Mouse (Mus musculus): ENCODE measurements at regions not wholly inside any gene's neighbourhood (a gene's known extent, or its start where the extent isn't known, plus 50 kb on each side); places are given as distances from the start of the nearest gene placed in this dataset.

DNA sequence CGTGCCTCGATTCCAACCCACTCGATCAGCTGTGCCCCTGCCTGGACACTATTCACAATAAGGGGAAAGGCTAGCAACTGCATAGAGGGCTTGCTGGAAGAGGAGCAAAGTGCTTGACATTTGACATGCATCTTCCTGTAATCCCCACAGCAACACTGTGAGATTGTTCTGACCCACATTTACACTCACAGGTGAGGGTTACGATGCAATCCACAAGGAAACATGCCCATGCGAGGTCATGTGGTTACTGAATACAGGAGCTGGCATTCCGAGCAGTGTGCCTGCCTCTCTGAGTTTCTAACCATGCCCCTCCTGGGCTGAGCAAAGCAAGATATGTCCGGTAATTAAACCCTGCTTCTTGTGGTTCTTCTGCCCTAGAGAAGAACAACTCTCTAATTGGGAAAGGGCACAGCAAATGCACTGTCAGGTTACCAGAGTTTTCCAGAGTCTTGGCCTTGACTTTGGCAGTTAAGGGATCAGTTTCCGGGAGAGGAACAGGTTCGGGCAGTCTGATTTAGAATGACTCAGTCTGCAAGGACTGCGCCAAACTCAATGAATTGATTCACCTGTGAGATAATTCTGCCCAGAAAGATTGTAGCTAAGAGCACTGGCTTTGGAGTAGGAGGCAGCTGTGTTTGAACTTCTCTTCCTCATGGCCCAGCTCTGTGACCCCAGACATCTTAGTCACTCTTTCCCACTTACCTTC is 236.7 kb downstream of the Opa1 start:
- H3K4me3 ChIP-seq (ENCODE audit: insufficient read depth, low read depth, low read length) = no peak overlapping the region
- H3K27ac ChIP-seq (replicated peaks; ENCODE audit: insufficient read depth, low read depth, low read length) = no peak overlapping the region
- TF ChIP-seq POLR2A (IDR thresholded peaks at IDR 0.05; ENCODE audit: extremely low read depth, insufficient read depth, low read length) (no peak), CTCF (IDR thresholded peaks at IDR 0.05; ENCODE audit: low read depth, low read length) (no peak)
- H3K4me1 ChIP-seq (ENCODE audit: control insufficient read depth, insufficient read depth, low read length) = no peaks in the 10 kb centered on the region
- H3K27me3 ChIP-seq (ENCODE audit: control insufficient read depth, insufficient read depth, low read length) = no peaks in the 10 kb centered on the region
- WGBS = 93% methylated on average over 10 of the region's 10 CpGs
- no peaks in the 10 kb centered on the region for H3K36me3 ChIP-seq (ENCODE audit: control insufficient read depth, insufficient read depth, low read length)
- no peaks in the 10 kb centered on the region for H3K79me2 ChIP-seq (ENCODE audit: control insufficient read depth, insufficient read depth, low read length)
- no peak overlapping the region for H3K9ac ChIP-seq (ENCODE audit: low read depth, low read length)
- no peak for DNase-seq (ENCODE audit: extremely low read depth, low read depth, low spot score)

DNA sequence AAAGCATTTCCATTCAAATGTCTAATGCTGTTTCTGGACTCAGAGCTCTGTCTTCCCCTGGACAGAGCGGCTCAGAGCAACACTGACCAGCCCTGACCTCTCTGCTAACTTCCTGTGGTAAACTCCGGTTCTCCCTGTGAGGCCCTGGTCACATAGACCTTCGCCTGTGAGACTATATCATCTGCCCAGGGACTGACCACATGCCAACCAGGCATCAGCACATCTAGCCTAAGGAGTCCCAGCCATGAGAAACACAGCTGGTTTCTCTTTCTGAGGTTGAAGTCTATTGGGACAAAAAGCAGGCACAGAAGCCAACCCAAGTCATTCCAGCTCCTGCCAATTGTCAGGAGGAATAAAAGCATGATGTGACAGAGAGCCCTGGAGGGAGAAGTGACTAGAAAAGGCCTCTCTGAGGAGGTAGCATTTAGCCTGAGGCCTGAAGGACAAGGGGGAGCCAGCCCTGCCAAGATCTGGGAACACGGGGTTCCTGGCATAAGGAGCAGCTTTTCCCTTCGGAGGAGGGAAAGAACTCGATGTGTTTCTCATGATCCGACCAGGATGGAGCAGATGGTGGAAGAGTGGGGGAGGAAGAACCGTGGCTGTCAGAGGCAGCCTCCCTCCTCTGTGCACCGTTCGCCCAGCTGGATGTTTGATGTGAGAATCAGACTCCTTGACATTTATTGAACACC is 237.7 kb downstream of the Opa1 start:
- Histone ChIP-seq H3K27ac (replicated peaks; ENCODE audit: insufficient read depth, low read depth, low read length) (no peak overlapping the region), H3K4me3 (ENCODE audit: insufficient read depth, low read depth, low read length) (no peak overlapping the region), H3K79me2 (ENCODE audit: control insufficient read depth, insufficient read depth, low read length) (no peaks in the 10 kb centered on the region), H3K4me1 (ENCODE audit: control insufficient read depth, insufficient read depth, low read length) (no peaks in the 10 kb centered on the region), H3K27me3 (ENCODE audit: control insufficient read depth, insufficient read depth, low read length) (no peaks in the 10 kb centered on the region), H3K9ac (ENCODE audit: low read depth, low read length) (no peak overlapping the region), H3K36me3 (ENCODE audit: control insufficient read depth, insufficient read depth, low read length) (no peaks in the 10 kb centered on the region)
- TF ChIP-seq CTCF (IDR thresholded peaks at IDR 0.05; ENCODE audit: low read depth, low read length) = no peak
- WGBS = 82% methylated on average over 10 of the region's 10 CpGs
- DNase-seq (ENCODE audit: extremely low read depth, low read depth, low spot score) = no peak

DNA sequence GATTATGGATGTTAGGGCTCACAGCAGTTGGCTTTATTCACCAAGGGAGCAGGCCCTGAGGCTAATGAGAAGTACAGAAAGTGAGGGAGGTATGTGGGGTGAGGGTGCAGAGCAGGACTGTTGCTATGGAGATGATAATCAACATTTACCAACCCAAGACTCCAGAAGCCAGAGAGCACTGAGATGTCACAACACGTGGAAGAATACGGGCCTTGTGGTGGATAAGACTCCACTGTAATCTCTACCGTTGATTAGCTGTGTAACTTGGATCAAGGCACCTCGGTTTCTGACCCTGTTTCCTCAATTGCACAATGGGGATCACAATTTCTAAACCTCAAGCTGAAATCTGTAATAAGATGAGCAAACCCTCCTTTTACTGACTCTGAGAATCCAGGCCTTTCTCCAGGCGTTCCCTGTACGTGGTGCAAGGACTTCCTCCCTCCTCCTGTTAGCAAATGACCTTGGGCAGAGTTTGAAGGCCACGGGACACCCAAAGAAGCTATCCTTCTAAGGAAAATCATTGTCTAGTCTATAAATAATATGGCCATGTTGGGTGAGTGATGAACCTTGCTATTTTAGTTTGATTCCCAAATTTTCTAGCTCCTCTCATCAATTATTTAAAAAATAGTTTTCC is 239.8 kb downstream of the Opa1 start:
- no peaks in the 10 kb centered on the region for H3K27me3 ChIP-seq (ENCODE audit: control insufficient read depth, insufficient read depth, low read length)
- H3K4me3 ChIP-seq (ENCODE audit: insufficient read depth, low read depth, low read length) = no peak overlapping the region
- H3K4me1 ChIP-seq (ENCODE audit: control insufficient read depth, insufficient read depth, low read length) = no peaks in the 10 kb centered on the region
- no peak for TF ChIP-seq CTCF (IDR thresholded peaks at IDR 0.05; ENCODE audit: low read depth, low read length)
- TF ChIP-seq POLR2A (IDR thresholded peaks at IDR 0.05; ENCODE audit: extremely low read depth, insufficient read depth, low read length) = no peak
- peak; percentile 33 for DNase-seq (ENCODE audit: extremely low read depth, low read depth, low spot score)
- H3K36me3 ChIP-seq (ENCODE audit: control insufficient read depth, insufficient read depth, low read length) = no peaks in the 10 kb centered on the region
- no peaks in the 10 kb centered on the region for H3K79me2 ChIP-seq (ENCODE audit: control insufficient read depth, insufficient read depth, low read length)
- WGBS = 49% methylated on average over 7 of the region's 7 CpGs
- H3K9ac ChIP-seq (ENCODE audit: low read depth, low read length) = no peak overlapping the region
- no peak overlapping the region for H3K27ac ChIP-seq (replicated peaks; ENCODE audit: insufficient read depth, low read depth, low read length)

DNA sequence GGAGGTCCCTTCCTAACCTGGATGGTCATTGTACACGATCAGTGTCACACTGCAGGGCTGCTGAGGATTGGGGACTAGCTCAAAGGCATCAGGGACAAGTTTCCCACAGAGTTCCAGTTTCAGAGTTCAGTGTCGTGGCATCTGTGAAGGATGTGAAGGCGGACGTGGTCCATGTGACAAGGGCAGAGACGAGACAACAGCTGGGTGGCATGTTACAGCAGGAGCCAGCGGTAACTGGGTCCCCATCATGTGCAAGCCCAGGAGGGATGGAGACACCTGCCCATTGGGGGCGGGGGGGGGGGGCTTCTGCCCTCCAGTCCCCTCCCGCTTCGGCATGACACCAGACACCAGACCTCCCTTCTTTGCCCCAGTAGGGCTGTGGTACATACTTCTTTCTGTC is 241.6 kb downstream of the Opa1 start:
- Histone ChIP-seq H3K79me2 (ENCODE audit: control insufficient read depth, insufficient read depth, low read length) (no peaks in the 10 kb centered on the region), H3K36me3 (ENCODE audit: control insufficient read depth, insufficient read depth, low read length) (no peaks in the 10 kb centered on the region), H3K4me3 (ENCODE audit: insufficient read depth, low read depth, low read length) (no peak overlapping the region), H3K27ac (replicated peaks; ENCODE audit: insufficient read depth, low read depth, low read length) (no peak overlapping the region), H3K27me3 (ENCODE audit: control insufficient read depth, insufficient read depth, low read length) (no peaks in the 10 kb centered on the region), H3K4me1 (ENCODE audit: control insufficient read depth, insufficient read depth, low read length) (no peaks in the 10 kb centered on the region), H3K9ac (ENCODE audit: low read depth, low read length) (no peak overlapping the region)
- no peak for TF ChIP-seq POLR2A (IDR thresholded peaks at IDR 0.05; ENCODE audit: extremely low read depth, insufficient read depth, low read length)
- no peak for TF ChIP-seq CTCF (IDR thresholded peaks at IDR 0.05; ENCODE audit: low read depth, low read length)
- no peak for DNase-seq (ENCODE audit: extremely low read depth, low read depth, low spot score)
- 92% methylated on average over 9 of the region's 9 CpGs for WGBS

DNA sequence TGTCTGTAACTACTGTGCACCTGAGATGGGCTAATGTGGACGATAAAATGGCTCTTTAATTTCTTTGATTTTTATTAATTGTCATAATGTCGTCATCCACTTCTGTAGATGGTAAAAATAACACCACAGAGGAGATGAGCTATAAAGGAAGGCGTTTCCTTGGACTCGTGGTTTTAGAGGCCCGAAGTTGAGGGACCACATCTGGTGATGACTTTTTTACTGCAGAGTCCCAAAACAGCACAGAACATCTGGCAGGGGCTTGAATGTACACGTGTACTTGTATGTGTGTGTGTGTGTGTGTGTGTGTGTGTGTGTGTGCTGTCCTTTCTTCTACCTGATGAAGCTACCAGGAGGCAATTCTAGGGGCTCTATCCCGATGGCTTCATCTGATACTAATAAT is 242.1 kb upstream of the Hes1 start:
- Histone ChIP-seq H3K36me3 (ENCODE audit: control insufficient read depth, insufficient read depth, low read length) (no peaks in the 10 kb centered on the region), H3K79me2 (ENCODE audit: control insufficient read depth, insufficient read depth, low read length) (no peaks in the 10 kb centered on the region), H3K27me3 (ENCODE audit: control insufficient read depth, insufficient read depth, low read length) (no peaks in the 10 kb centered on the region), H3K9ac (ENCODE audit: low read depth, low read length) (no peak overlapping the region), H3K4me3 (ENCODE audit: insufficient read depth, low read depth, low read length) (no peak overlapping the region), H3K27ac (replicated peaks; ENCODE audit: insufficient read depth, low read depth, low read length) (no peak overlapping the region), H3K4me1 (ENCODE audit: control insufficient read depth, insufficient read depth, low read length) (no peaks in the 10 kb centered on the region)
- DNase-seq (ENCODE audit: extremely low read depth, low read depth, low spot score) = no peak
- TF ChIP-seq POLR2A (IDR thresholded peaks at IDR 0.05; ENCODE audit: extremely low read depth, insufficient read depth, low read length) (no peak), CTCF (IDR thresholded peaks at IDR 0.05; ENCODE audit: low read depth, low read length) (no peak)
- WGBS = 88% methylated on average over 7 of the region's 7 CpGs
